Mouse (Mus musculus) kidney, postnatal 10 days (tissue): ENCODE results near the gene Psmb10.
A peak's percentile ranks its signal among the peaks of the same experiment; 100 is the strongest.

Experiments used
- DNase-seq: peaks from one replicate; pipeline ENCODE4 v3.0.0; 2021; ENCODE audit warnings: mixed read lengths

Gene Psmb10

DNA sequence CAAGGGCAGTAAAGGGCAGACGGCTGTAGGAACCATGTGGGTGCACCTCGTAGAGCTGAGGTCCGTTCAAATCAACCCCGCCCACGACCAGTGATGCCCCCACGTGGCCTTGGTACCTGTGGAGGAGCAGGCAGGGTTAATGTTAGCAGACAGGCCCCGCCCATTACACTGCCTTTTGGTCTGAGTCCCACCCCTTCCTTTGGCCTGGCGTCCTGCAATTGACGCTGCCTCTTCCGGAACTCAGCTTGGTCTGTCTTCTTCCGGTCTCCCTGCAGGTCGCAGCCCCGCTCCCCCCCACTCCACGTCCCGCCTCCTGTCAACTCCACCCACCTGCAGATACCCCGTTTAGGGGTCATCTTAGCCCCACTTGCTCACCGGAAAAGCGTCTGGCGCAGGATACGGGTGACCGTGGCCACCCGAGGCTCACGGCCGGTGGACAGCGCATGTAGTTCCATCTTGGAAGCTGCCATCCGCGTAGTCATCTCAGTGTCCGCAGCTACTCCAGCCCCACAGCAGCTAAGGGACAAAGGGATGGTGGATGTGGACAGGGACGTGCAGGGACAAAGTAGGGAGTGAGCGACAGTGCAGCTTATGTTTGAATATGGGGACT is 1.3 kb downstream of the Psmb10 start:
- DNase-seq: peak; percentile 95

GRCm38 (mm10) chr8:105935863-105936603 is 2.2 kb downstream of the Psmb10 start:
- DNase-seq: no peak

DNA sequence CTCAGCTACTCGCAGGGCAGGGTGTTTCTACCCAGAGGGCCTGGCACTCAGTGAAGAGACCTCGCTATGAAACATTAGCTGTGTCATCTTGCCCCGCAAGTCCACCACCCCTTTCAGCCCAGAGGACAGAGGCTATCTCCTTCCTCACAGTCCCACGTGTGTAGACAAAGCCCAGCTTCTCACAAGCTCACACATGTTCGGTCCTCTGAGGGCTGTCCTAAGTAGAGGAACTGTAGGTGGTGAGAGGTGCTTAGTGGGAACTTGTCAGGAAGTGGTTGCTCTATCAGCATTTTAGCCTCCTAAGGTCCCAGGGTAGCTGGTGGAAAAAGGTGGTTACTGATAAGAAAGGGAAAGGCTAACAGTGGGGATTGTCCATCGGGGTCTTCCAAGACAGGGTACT is 3.1 kb downstream of the Psmb10 start:
- DNase-seq: no peak

- no peak for DNase-seq
Measured at GRCm38 (mm10) chr8:105933762-105934161, 4.5 kb downstream of the Psmb10 start, which contains the start of gene Ctrl. Gene Ctrl (minus strand): TSS chr8:105933862.

DNA sequence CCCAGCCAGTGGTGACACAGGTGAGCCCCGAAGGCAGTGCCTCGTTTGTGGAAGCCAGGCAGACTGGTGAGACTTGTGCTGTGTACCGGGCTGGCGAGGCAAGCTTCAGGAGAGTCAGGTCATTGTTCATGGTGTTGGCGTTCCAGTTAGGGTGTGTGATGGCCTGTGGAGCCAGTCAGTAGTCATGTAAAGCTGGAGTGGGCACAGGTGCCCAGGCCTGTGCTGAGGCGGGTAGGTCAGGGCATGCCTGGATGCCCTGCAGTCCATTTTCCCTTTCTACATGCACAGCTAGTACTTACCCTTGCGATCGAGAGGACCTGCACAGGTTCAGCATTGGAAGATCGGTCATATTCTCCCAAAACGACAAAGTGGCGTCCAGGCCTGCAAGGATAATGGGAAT is 5.7 kb downstream of the Psmb10 start:
- no peak for DNase-seq

- DNase-seq: no peak
Measured at GRCm38 (mm10) chr8:105931271-105931670, 7.0 kb downstream of the Psmb10 start.

DNA sequence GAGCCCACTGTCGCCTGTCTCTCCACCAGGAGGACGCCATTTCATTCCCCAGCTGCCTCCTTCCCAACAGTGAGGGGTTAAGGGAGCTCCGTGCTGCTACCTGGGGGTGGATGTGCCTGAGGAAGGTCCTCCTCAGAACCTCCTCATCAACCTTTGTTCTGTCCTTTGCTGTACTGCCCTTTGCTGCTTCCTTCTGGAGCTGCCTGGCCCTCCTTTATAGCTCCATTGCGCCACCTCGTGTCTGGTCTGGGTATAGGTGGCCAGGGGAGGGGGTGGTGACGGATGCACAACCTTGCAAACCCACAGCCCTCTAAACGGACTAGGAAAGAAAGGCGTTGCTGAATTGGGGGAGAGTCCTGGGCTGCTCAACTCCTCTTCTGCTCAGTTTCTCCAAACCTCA is 7.6 kb downstream of the Psmb10 start:
- peak; percentile 89 for DNase-seq

DNA sequence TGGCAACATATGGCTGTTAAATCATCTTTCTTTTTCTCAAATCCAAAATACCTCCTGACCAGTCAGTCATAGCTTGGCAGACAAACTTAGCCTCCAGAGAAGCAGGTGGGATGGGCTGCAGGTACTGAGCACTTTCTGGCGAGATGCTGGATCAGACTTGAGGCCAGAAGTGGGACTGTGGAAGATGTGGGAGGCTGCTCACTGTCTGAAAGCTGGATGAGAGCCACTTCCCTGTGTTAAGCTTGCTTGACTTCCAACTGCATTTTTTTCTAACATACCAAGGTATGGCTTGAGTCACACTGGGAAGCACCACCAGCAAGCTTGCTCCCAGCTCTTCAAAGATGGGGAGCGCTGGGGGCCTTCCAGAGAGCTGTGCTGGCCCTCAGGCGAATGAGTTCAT is 13.1 kb downstream of the Psmb10 start:
- no peak for DNase-seq

- no peak for DNase-seq
Measured at GRCm38 (mm10) chr8:105919390-105919789, 18.9 kb downstream of the Psmb10 start.

GRCm38 (mm10) chr8:105900941-105901616 is 37.2 kb downstream of the Psmb10 start:
- DNase-seq: no peak

- DNase-seq: peak; percentile 96
Measured at GRCm38 (mm10) chr8:105900180-105900940, 37.9 kb downstream of the Psmb10 start, which contains the start of gene Pskh1. Gene Pskh1 (plus strand): TSS chr8:105900441.

- no peak for DNase-seq
Measured at GRCm38 (mm10) chr8:105897801-105898480, 40.3 kb downstream of the Psmb10 start.

- DNase-seq: peak; percentile 86
Measured at GRCm38 (mm10) chr8:105893339-105893738, 44.9 kb downstream of the Psmb10 start, which contains the start of gene Nrn1l. Gene Nrn1l (plus strand): TSS chr8:105893567.

DNA sequence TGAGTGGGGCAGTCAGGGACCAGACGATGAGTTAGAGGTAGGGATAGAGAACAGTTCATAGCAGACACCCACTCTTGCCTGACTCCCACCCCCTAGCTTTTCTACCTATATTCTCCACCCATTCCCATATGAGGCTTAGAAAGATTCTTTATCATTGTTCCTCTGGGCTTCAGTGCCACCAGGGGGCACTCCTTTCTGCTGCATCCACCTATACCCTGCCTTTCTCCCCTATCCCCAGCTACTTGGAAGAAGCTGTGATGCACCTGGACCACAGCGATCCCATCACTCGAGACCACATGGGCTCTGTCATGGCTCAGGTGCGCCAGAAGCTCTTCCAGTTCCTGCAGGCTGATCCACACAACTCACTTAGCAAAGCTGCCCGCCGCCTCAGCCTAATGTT is 45.8 kb downstream of the Psmb10 start:
- DNase-seq: peak; percentile 50

DNA sequence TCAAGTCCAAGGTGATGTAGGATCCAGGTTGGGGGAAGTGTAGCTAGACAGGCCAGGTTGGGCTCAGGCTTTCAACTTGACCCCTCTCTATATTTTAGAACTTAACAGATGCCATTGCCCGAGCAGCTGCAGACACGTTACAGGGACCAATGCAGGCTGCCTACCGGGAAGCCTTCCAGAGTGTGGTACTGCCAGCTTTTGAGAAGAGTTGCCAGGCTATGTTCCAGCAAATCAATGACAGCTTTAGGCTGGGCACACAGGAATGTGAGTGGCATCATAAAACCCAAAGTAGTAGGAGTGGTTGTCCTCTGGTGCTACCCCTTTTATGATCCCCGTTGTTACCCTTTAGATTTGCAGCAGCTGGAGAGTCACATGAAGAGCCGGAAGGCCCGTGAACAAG is 47.4 kb downstream of the Psmb10 start:
- no peak for DNase-seq

- no peak for DNase-seq
Measured at GRCm38 (mm10) chr8:105889756-105890465, 48.3 kb downstream of the Psmb10 start.
